Mouse (Mus musculus): ENCODE measurements at regions not wholly inside any gene's neighbourhood (a gene's known extent, or its start where the extent isn't known, plus 50 kb on each side); places are given as distances from the start of the nearest gene placed in this dataset.

DNA sequence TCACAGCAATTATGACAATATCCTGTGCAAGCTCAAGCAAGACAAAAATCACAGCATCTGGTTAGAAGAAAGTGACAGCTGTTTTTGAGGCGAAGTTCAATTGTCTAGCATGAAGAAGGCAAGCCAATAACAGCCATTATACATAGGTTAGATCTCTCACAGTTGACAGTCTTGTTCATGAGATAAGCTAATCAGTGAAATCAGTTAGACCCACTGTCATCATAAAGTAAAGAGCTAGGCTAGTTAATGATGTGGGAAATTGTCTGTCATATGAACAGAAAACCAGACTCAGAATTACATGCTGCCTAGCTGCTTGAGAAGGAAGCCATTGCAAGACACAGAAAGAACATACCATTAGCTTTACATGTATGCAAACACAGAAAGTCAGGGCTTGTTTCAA, 470.2 kb upstream of the 5930422O12Rik start:
- H3K4me3 ChIP-seq (ENCODE audit: low read depth, low read length): no peak overlapping the region
- H3K4me1 ChIP-seq (ENCODE audit: control insufficient read depth, insufficient read depth, low read length): no peaks in the 10 kb centered on the region
- no peak overlapping the region for H3K4me2 ChIP-seq (ENCODE audit: low read depth, low read length)
- no peak overlapping the region for H3K9ac ChIP-seq (replicated peaks; ENCODE audit: low read length)
- DNase-seq (ENCODE audit: low spot score): no peak
- no peaks in the 10 kb centered on the region for H3K36me3 ChIP-seq (replicated peaks; ENCODE audit: control insufficient read depth, insufficient read depth, low read depth, low read length)
- no peaks in the 10 kb centered on the region for H3K27me3 ChIP-seq (ENCODE audit: control insufficient read depth, insufficient read depth, low read length)
- no peaks in the 10 kb centered on the region for H3K9me3 ChIP-seq (replicated peaks; ENCODE audit: control insufficient read depth, low read length)
- no peak overlapping the region for H3K27ac ChIP-seq (replicated peaks; ENCODE audit: low read depth, low read length)
- no peak for ATAC-seq (replicated peaks; ENCODE audit: insufficient number of reproducible peaks, low FRiP score, low TSS enrichment, low read depth)
- WGBS: 77% methylated on average over 1 of the region's 1 CpGs

DNA sequence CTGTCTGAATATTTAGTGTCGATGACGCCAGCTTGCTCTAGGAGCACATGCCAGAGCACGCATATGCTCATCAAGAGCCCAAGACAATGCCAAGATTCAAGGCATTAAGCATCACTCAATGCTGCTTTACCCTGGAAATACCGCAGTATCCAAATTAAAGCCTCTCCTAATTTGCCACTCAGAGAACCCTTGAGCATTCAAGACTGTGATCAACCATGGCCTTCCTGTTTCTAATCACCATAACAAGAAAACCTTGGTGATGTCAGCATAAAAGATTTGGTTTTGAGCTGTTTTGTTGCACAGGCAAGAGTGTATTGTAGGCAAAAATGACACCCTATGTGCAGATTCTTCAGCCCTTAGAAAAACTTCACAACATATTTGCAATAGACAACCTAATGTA, 469.7 kb upstream of the 5930422O12Rik start:
- 86% methylated on average over 4 of the region's 4 CpGs for WGBS
- no peaks in the 10 kb centered on the region for H3K9me3 ChIP-seq (replicated peaks; ENCODE audit: control insufficient read depth, low read length)
- peak; percentile 4 for DNase-seq (ENCODE audit: low spot score)
- no peak overlapping the region for H3K9ac ChIP-seq (replicated peaks; ENCODE audit: low read length)
- no peaks in the 10 kb centered on the region for H3K36me3 ChIP-seq (replicated peaks; ENCODE audit: control insufficient read depth, insufficient read depth, low read depth, low read length)
- H3K4me3 ChIP-seq (ENCODE audit: low read depth, low read length): no peak overlapping the region
- no peak overlapping the region for H3K4me2 ChIP-seq (ENCODE audit: low read depth, low read length)
- no peaks in the 10 kb centered on the region for H3K4me1 ChIP-seq (ENCODE audit: control insufficient read depth, insufficient read depth, low read length)
- H3K27me3 ChIP-seq (ENCODE audit: control insufficient read depth, insufficient read depth, low read length): no peaks in the 10 kb centered on the region
- no peak overlapping the region for H3K27ac ChIP-seq (replicated peaks; ENCODE audit: low read depth, low read length)
- ATAC-seq (replicated peaks; ENCODE audit: insufficient number of reproducible peaks, low FRiP score, low TSS enrichment, low read depth): no peak

DNA sequence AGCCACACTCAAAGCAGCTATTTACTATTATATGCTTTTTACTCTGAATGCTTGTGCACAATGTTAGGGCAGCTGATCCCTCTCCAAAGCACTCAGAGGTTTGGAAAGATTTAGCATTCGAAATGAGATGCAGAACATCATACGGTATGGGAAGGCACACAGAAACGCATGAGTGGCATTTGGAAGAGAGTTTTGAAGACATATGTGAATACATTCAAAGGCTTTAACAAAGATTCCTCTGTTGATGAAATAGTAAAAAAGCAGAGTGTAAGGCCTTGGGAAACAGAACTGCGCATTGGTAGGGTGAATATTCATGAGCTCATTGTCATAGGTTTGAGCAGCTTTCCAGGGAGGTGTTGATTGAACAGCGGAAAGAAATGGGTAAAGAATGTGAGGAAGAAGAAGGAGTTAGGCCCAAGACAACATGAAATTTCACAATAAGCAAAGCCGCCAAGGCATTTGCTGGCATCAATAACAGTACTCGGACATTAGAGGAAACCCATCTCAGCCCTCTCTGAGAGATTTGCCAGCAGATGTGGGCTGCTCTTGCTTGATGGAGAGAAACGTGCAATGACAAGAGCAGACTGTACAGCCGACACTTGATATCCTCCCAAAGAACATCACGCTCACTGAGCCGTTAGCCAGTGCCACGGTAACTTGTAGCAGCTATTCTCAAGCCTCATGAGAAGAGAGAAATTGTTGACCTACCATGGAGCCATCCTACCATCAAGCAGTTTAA, 469.0 kb upstream of the 5930422O12Rik start:
- H3K9ac ChIP-seq (replicated peaks; ENCODE audit: low read length): no peak overlapping the region
- H3K4me1 ChIP-seq (ENCODE audit: control insufficient read depth, insufficient read depth, low read length): no peaks in the 10 kb centered on the region
- H3K36me3 ChIP-seq (replicated peaks; ENCODE audit: control insufficient read depth, insufficient read depth, low read depth, low read length): no peaks in the 10 kb centered on the region
- no peaks in the 10 kb centered on the region for H3K27me3 ChIP-seq (ENCODE audit: control insufficient read depth, insufficient read depth, low read length)
- 91% methylated on average over 12 of the region's 12 CpGs for WGBS
- no peak overlapping the region for H3K4me2 ChIP-seq (ENCODE audit: low read depth, low read length)
- no peak overlapping the region for H3K27ac ChIP-seq (replicated peaks; ENCODE audit: low read depth, low read length)
- no peak for DNase-seq (ENCODE audit: low spot score)
- H3K4me3 ChIP-seq (ENCODE audit: low read depth, low read length): no peak overlapping the region
- H3K9me3 ChIP-seq (replicated peaks; ENCODE audit: control insufficient read depth, low read length): no peaks in the 10 kb centered on the region
- ATAC-seq (replicated peaks; ENCODE audit: insufficient number of reproducible peaks, low FRiP score, low TSS enrichment, low read depth): no peak

- H3K9me3 ChIP-seq (replicated peaks; ENCODE audit: control insufficient read depth, low read length): no peaks in the 10 kb centered on the region
- no peak overlapping the region for H3K4me2 ChIP-seq (ENCODE audit: low read depth, low read length)
- H3K9ac ChIP-seq (replicated peaks; ENCODE audit: low read length): no peak overlapping the region
- H3K4me3 ChIP-seq (ENCODE audit: low read depth, low read length): no peak overlapping the region
- no peaks in the 10 kb centered on the region for H3K4me1 ChIP-seq (ENCODE audit: control insufficient read depth, insufficient read depth, low read length)
- no peak overlapping the region for H3K27ac ChIP-seq (replicated peaks; ENCODE audit: low read depth, low read length)
- ATAC-seq (replicated peaks; ENCODE audit: insufficient number of reproducible peaks, low FRiP score, low TSS enrichment, low read depth) (no peak), DNase-seq (ENCODE audit: low spot score) (no peak)
- H3K27me3 ChIP-seq (ENCODE audit: control insufficient read depth, insufficient read depth, low read length): no peaks in the 10 kb centered on the region
- no peaks in the 10 kb centered on the region for H3K36me3 ChIP-seq (replicated peaks; ENCODE audit: control insufficient read depth, insufficient read depth, low read depth, low read length)
- WGBS: 87% methylated on average over 3 of the region's 3 CpGs
Measured at GRCm38 (mm10) chr8:32990216-32990615, 438.3 kb upstream of the 5930422O12Rik start.

GRCm38 (mm10) chr8:33003967-33004564, 424.4 kb upstream of the 5930422O12Rik start:
- Histone ChIP-seq H3K4me2 (ENCODE audit: low read depth, low read length) (no peak overlapping the region), H3K4me3 (ENCODE audit: low read depth, low read length) (no peak overlapping the region), H3K27ac (replicated peaks; ENCODE audit: low read depth, low read length) (no peak overlapping the region), H3K9me3 (replicated peaks; ENCODE audit: control insufficient read depth, low read length) (no peaks in the 10 kb centered on the region), H3K9ac (replicated peaks; ENCODE audit: low read length) (no peak overlapping the region), H3K4me1 (ENCODE audit: control insufficient read depth, insufficient read depth, low read length) (no peaks in the 10 kb centered on the region), H3K36me3 (replicated peaks; ENCODE audit: control insufficient read depth, insufficient read depth, low read depth, low read length) (no peaks in the 10 kb centered on the region), H3K27me3 (ENCODE audit: control insufficient read depth, insufficient read depth, low read length) (no peaks in the 10 kb centered on the region)
- DNase-seq (ENCODE audit: low spot score): no peak
- no peak for ATAC-seq (replicated peaks; ENCODE audit: insufficient number of reproducible peaks, low FRiP score, low TSS enrichment, low read depth)
- WGBS: 65% methylated on average over 7 of the region's 7 CpGs

DNA sequence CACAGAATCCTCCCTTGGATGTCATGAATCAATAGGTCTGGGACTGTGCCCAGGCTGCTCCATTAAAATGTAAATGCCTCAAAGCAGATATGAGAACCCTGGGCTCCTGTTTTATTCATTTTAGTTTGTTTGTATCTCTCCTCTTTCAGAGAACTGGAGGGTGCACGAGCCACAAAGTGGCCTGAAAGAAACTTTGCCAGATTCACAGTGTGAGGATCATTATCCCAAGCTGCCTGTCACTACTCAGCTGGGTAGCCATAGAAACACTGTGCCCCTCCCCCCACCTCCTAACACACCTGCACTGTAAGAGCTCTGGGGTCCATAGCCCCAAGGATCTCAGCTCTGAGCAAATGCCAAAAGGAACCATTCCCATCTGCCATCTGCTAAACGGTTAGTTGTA, 423.9 kb upstream of the 5930422O12Rik start:
- Histone ChIP-seq H3K27ac (replicated peaks; ENCODE audit: low read depth, low read length) (no peak overlapping the region), H3K36me3 (replicated peaks; ENCODE audit: control insufficient read depth, insufficient read depth, low read depth, low read length) (no peaks in the 10 kb centered on the region), H3K9ac (replicated peaks; ENCODE audit: low read length) (no peak overlapping the region), H3K9me3 (replicated peaks; ENCODE audit: control insufficient read depth, low read length) (no peaks in the 10 kb centered on the region), H3K4me2 (ENCODE audit: low read depth, low read length) (no peak overlapping the region), H3K27me3 (ENCODE audit: control insufficient read depth, insufficient read depth, low read length) (no peaks in the 10 kb centered on the region), H3K4me1 (ENCODE audit: control insufficient read depth, insufficient read depth, low read length) (no peaks in the 10 kb centered on the region), H3K4me3 (ENCODE audit: low read depth, low read length) (no peak overlapping the region)
- DNase-seq (ENCODE audit: low spot score) (no peak), ATAC-seq (replicated peaks; ENCODE audit: insufficient number of reproducible peaks, low FRiP score, low TSS enrichment, low read depth) (no peak)
- 49% methylated on average over 2 of the region's 2 CpGs for WGBS

- DNase-seq (ENCODE audit: low spot score): no peak
- H3K4me2 ChIP-seq (ENCODE audit: low read depth, low read length): no peak overlapping the region
- H3K36me3 ChIP-seq (replicated peaks; ENCODE audit: control insufficient read depth, insufficient read depth, low read depth, low read length): no peaks in the 10 kb centered on the region
- H3K27me3 ChIP-seq (ENCODE audit: control insufficient read depth, insufficient read depth, low read length): no peaks in the 10 kb centered on the region
- no peaks in the 10 kb centered on the region for H3K9me3 ChIP-seq (replicated peaks; ENCODE audit: control insufficient read depth, low read length)
- no peaks in the 10 kb centered on the region for H3K4me1 ChIP-seq (ENCODE audit: control insufficient read depth, insufficient read depth, low read length)
- no peak overlapping the region for H3K27ac ChIP-seq (replicated peaks; ENCODE audit: low read depth, low read length)
- ATAC-seq (replicated peaks; ENCODE audit: insufficient number of reproducible peaks, low FRiP score, low TSS enrichment, low read depth): no peak
- no peak overlapping the region for H3K9ac ChIP-seq (replicated peaks; ENCODE audit: low read length)
- H3K4me3 ChIP-seq (ENCODE audit: low read depth, low read length): no peak overlapping the region
Measured at GRCm38 (mm10) chr8:33010106-33010505, 418.4 kb upstream of the 5930422O12Rik start.

GRCm38 (mm10) chr8:33012784-33013183, 415.7 kb upstream of the 5930422O12Rik start:
- Histone ChIP-seq H3K36me3 (replicated peaks; ENCODE audit: control insufficient read depth, insufficient read depth, low read depth, low read length) (no peaks in the 10 kb centered on the region), H3K9me3 (replicated peaks; ENCODE audit: control insufficient read depth, low read length) (no peaks in the 10 kb centered on the region), H3K4me3 (ENCODE audit: low read depth, low read length) (no peak overlapping the region), H3K27ac (replicated peaks; ENCODE audit: low read depth, low read length) (no peak overlapping the region), H3K27me3 (ENCODE audit: control insufficient read depth, insufficient read depth, low read length) (no peaks in the 10 kb centered on the region), H3K4me2 (ENCODE audit: low read depth, low read length) (no peak overlapping the region), H3K4me1 (ENCODE audit: control insufficient read depth, insufficient read depth, low read length) (no peaks in the 10 kb centered on the region), H3K9ac (replicated peaks; ENCODE audit: low read length) (no peak overlapping the region)
- no peak for ATAC-seq (replicated peaks; ENCODE audit: insufficient number of reproducible peaks, low FRiP score, low TSS enrichment, low read depth)
- DNase-seq (ENCODE audit: low spot score): no peak
- WGBS: 82% methylated on average over 6 of the region's 6 CpGs
